Mouse (Mus musculus): ENCODE results near the gene Abcc1. TPM values are rescaled to one million over a fixed set of nuclear protein-coding genes. Genes with fewer than 3 reads are reported as not detected.

The Abcc1 gene
- polyA plus RNA-seq, 1 experiment, result 0.06 TPM

- Histone ChIP-seq H3K36me3 (ENCODE audit: control insufficient read depth) (peaks cover 23% of the 10 kb centered on the region), H3K4me1 (ENCODE audit: control insufficient read depth) (no peaks in the 10 kb centered on the region)
- TF ChIP-seq TAL1 (IDR thresholded peaks at IDR 0.05; ENCODE audit: low read length) (no peak), GATA1 (IDR thresholded peaks at IDR 0.05; ENCODE audit: low read length) (no peak)
Measured at GRCm38 (mm10) chr16:14473686-14474085, 112.3 kb downstream of the Abcc1 start.

GRCm38 (mm10) chr16:14475001-14475400, 113.6 kb downstream of the Abcc1 start:
- TF ChIP-seq TAL1 (IDR thresholded peaks at IDR 0.05; ENCODE audit: low read length) (no peak), GATA1 (IDR thresholded peaks at IDR 0.05; ENCODE audit: low read length) (no peak)
- Histone ChIP-seq H3K4me1 (ENCODE audit: control insufficient read depth) (no peaks in the 10 kb centered on the region), H3K9me3 (ENCODE audit: control insufficient read depth, low read length) (no peaks in the 10 kb centered on the region), H3K27me3 (ENCODE audit: control insufficient read depth) (no peaks in the 10 kb centered on the region), H3K4me3 (replicated peaks) (no peak overlapping the region), H3K36me3 (ENCODE audit: control insufficient read depth) (peaks cover 23% of the 10 kb centered on the region)

More at GRCm38 (mm10) chr16:14473686-14474085, 112.3 kb downstream of the Abcc1 start:
- Histone ChIP-seq H3K9me3 (ENCODE audit: control insufficient read depth, low read length) (no peaks in the 10 kb centered on the region), H3K27me3 (ENCODE audit: control insufficient read depth) (no peaks in the 10 kb centered on the region), H3K4me3 (replicated peaks) (no peak overlapping the region)

DNA sequence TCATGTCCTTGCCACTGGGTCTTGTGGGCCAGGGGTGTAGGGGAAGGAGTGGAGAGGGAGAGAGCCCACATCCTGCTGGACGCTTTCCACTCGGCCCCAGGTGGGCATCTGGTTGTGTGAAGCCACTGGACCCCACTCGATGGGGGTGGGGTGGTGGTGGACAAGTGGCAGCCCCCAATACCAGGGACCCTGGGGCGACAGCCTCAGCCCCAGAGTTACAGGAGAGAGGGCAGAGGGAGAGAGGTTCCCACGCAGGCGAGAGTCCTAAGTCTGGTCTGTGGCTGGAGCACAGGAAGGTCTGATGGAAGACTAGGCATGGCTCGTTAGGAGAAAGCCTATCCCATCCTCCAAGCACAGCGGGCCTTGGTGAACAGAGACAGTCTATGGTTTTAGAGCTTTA, 114.7 kb downstream of the Abcc1 start:
- H3K9me3 ChIP-seq (ENCODE audit: control insufficient read depth, low read length), result no peaks in the 10 kb centered on the region
- H3K27me3 ChIP-seq (ENCODE audit: control insufficient read depth), result no peaks in the 10 kb centered on the region
- H3K4me3 ChIP-seq (replicated peaks), result no peak overlapping the region
- no peaks in the 10 kb centered on the region for H3K4me1 ChIP-seq (ENCODE audit: control insufficient read depth)
- H3K36me3 ChIP-seq (ENCODE audit: control insufficient read depth), result peaks cover 18% of the 10 kb centered on the region
- no peak for TF ChIP-seq TAL1 (IDR thresholded peaks at IDR 0.05; ENCODE audit: low read length)

DNA sequence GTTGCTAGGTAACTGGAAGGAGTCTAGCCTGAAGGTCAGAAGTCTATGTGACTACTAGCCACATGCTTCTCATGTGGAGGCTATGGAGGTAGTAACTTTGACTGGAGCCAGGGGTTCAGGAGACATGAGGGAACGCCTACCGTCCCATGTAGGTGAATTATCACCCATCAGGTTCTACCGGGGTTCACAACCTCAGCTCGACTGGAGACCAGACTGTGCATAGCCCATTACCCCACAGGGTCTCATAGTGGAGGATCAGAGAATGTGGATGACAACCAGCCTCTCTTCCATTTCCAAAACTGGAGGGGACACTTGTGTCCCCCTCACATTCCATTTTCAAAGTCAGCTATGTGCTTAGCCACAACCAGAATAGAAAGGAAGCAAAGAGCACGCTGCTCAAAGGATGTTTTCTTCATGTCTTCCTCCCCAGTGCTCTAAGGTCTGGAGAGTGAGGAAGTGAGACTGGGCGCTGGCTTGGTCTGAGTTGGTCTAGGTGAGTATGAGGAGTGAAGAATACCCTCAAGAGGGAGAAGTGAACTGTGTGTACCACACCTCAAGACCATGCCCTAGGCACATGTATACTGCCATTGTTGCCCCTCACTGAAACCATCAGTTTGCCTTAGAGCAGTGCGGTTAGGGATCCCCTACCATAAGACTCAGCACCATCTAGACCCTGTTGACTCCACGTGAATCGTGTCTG, 115.5 kb downstream of the Abcc1 start:
- H3K27me3 ChIP-seq (ENCODE audit: control insufficient read depth), result no peaks in the 10 kb centered on the region
- no peaks in the 10 kb centered on the region for H3K4me1 ChIP-seq (ENCODE audit: control insufficient read depth)
- no peaks in the 10 kb centered on the region for H3K9me3 ChIP-seq (ENCODE audit: control insufficient read depth, low read length)
- TF ChIP-seq TAL1 (IDR thresholded peaks at IDR 0.05; ENCODE audit: low read length) (no peak), GATA1 (IDR thresholded peaks at IDR 0.05; ENCODE audit: low read length) (no peak)
- H3K4me3 ChIP-seq (replicated peaks), result no peak overlapping the region
- peaks cover 18% of the 10 kb centered on the region for H3K36me3 ChIP-seq (ENCODE audit: control insufficient read depth)

DNA sequence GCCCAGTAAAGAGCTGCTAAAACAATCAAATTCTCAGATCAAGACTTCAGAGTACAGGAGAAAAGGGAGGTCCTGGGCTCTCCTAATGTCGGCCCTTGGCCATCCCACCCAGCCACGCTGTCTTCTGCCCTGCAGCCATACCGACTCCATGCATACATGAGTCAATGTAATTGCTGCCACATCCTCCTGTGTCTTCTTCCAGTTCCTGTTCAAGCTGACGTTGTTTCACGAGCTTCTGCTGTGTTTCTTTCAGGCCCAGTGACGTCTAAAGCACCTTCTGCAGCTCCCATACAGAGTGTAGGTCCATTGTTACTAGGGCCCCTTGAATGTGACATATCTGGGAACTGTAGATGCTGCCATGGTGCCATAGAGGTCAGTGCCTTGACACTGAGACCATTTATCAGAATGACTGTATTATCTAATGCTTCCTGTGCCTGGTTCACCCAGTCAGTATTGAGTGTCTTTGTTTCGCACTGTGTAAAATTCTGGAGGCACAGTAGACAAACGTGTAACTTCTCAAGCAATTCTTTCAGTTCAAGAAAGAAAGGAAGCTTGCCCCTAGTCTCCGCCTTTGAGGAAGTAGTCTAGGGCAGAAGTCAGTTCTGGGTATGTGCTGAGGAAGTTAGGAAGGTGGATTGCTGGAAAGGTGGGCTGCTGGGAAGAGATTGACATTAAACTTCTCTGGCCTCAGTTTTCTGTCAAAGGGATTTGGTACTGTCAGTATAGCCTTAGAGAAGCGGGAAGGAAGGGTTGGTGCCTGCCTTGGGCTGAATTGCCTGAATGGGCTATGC, 116.3 kb downstream of the Abcc1 start:
- no peak for TF ChIP-seq GATA1 (IDR thresholded peaks at IDR 0.05; ENCODE audit: low read length)
- H3K27me3 ChIP-seq (ENCODE audit: control insufficient read depth), result no peaks in the 10 kb centered on the region
- H3K4me1 ChIP-seq (ENCODE audit: control insufficient read depth), result no peaks in the 10 kb centered on the region
- H3K36me3 ChIP-seq (ENCODE audit: control insufficient read depth), result peaks cover 11% of the 10 kb centered on the region
- H3K9me3 ChIP-seq (ENCODE audit: control insufficient read depth, low read length), result no peaks in the 10 kb centered on the region
- no peak overlapping the region for H3K4me3 ChIP-seq (replicated peaks)

- Histone ChIP-seq H3K36me3 (ENCODE audit: control insufficient read depth) (no peaks in the 10 kb centered on the region), H3K27me3 (ENCODE audit: control insufficient read depth) (no peaks in the 10 kb centered on the region), H3K9me3 (ENCODE audit: control insufficient read depth, low read length) (no peaks in the 10 kb centered on the region), H3K4me1 (ENCODE audit: control insufficient read depth) (no peaks in the 10 kb centered on the region), H3K4me3 (replicated peaks) (no peak overlapping the region)
- TF ChIP-seq TAL1 (IDR thresholded peaks at IDR 0.05; ENCODE audit: low read length) (no peak), GATA1 (IDR thresholded peaks at IDR 0.05; ENCODE audit: low read length) (no peak)
Measured at GRCm38 (mm10) chr16:14479641-14480040, 118.3 kb downstream of the Abcc1 start.

DNA sequence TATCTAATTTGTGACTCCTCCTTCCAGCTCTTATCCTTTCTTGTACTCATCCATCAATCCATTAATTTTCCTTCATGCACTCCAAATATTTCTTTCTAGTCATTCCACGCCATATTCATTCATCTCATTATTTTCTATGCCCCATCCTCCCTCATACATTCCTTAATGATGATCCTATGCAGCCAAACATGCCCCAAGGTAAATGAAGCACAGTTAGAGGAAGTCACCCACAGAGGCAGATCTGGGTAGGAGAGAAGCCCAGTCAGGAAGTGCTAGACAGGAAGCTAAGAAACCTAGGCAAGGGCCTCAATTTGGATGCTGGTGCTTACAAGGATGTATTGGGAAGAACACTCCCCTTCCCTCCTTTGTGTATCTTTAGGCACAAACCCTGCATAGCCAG, 121.9 kb downstream of the Abcc1 start:
- Histone ChIP-seq H3K4me1 (ENCODE audit: control insufficient read depth) (no peaks in the 10 kb centered on the region), H3K9me3 (ENCODE audit: control insufficient read depth, low read length) (no peaks in the 10 kb centered on the region), H3K27me3 (ENCODE audit: control insufficient read depth) (no peaks in the 10 kb centered on the region), H3K4me3 (replicated peaks) (no peak overlapping the region), H3K36me3 (ENCODE audit: control insufficient read depth) (no peaks in the 10 kb centered on the region)
- TF ChIP-seq GATA1 (IDR thresholded peaks at IDR 0.05; ENCODE audit: low read length), result no peak
- no peak for TF ChIP-seq TAL1 (IDR thresholded peaks at IDR 0.05; ENCODE audit: low read length)

GRCm38 (mm10) chr16:14493491-14494114, 132.2 kb downstream of the Abcc1 start:
- H3K4me3 ChIP-seq (replicated peaks), result no peak overlapping the region
- no peaks in the 10 kb centered on the region for H3K9me3 ChIP-seq (ENCODE audit: control insufficient read depth, low read length)
- H3K27me3 ChIP-seq (ENCODE audit: control insufficient read depth), result no peaks in the 10 kb centered on the region
- no peaks in the 10 kb centered on the region for H3K36me3 ChIP-seq (ENCODE audit: control insufficient read depth)
- TF ChIP-seq TAL1 (IDR thresholded peaks at IDR 0.05; ENCODE audit: low read length) (no peak), GATA1 (IDR thresholded peaks at IDR 0.05; ENCODE audit: low read length) (no peak)
- H3K4me1 ChIP-seq (ENCODE audit: control insufficient read depth), result no peaks in the 10 kb centered on the region

DNA sequence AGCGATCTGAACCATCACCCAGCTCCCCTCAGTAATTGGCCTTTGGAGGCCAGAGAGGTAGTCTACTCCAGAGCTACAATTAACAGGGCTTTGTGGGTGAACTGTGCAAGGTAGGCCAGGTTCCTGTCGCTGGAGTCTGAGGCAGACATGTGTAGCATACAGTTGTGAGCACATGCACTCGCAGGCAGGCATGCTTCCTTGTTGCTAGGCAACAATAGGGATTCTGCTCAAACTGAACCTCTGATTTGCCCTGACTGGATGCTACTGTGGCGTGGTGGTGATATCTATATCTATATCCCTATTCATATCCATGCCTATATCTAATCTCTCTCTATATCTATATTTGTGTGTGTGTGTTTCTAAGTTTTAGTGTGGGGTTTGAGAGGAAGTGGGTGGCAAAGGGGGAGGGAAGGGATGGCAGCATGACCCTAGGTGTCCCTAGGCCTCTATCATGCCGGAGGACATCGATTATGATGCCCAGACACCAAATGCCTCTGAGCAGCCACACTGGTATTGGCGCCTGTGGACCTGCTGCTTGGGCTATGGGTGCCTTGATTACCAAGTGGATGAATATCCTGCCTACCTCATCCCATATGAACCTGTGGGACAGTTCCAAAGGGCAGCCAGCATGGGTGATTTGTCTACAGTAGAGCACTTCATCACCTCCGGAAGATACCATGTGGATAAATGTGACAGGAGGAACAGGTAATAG, 140.4 kb downstream of the Abcc1 start:
- Histone ChIP-seq H3K27me3 (ENCODE audit: control insufficient read depth) (no peaks in the 10 kb centered on the region), H3K9me3 (ENCODE audit: control insufficient read depth, low read length) (no peaks in the 10 kb centered on the region), H3K36me3 (ENCODE audit: control insufficient read depth) (no peaks in the 10 kb centered on the region), H3K4me1 (ENCODE audit: control insufficient read depth) (no peaks in the 10 kb centered on the region), H3K4me3 (replicated peaks) (no peak overlapping the region)
- no peak for TF ChIP-seq GATA1 (IDR thresholded peaks at IDR 0.05; ENCODE audit: low read length)
- TF ChIP-seq TAL1 (IDR thresholded peaks at IDR 0.05; ENCODE audit: low read length), result no peak
